Mouse (Mus musculus) layer of hippocampus, adult 18-20 months (tissue): ENCODE results near the gene Lpcat2. TPM values are rescaled to one million over a fixed set of nuclear protein-coding genes. Genes with fewer than 3 reads are reported as not detected.

Experiments used
- DNase-seq, 2 experiments: peaks; one replicate each; pipeline ENCODE4 v3.0.0; 2022; ENCODE audit warnings: low spot score in 2 of 2
- microRNA-seq, 2 experiments: library from miRNA; unstranded; fragments of <30 nt; microRNA quantifications; one replicate each; pipeline ENCODE4 v1.2.0; 2021
- total RNA-seq, 2 experiments: library from RNA; stranded (reverse); gene quantifications; 2 replicates each; pipeline ENCODE4 v1.2.3; 2021

Gene Lpcat2
- total RNA-seq, 2 experiments from 2014 or later = 7.5 to 11.4 TPM

GRCm38 (mm10) chr8:92908448-92908847 lies 53.3 kb downstream of the Lpcat2 start:
- no peak for DNase-seq

DNA sequence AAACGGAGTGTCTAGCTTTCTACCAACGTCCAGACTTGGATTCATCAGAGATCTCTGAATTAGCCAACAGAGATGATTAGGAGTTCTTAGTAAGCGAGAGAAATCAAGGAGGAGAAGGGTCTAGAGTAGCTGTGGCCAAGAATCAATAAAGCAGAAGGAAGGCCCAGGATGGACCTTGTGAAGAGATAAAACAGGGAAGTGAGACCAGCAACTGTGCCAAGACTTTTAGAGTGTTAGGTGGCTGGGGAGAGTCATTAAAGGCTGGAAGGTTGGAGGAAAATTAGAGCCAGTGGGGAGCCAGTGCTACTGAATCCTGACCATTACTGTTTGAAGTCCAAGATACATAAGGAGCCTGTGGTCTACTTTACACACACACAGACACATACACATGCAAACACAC lies 56.3 kb downstream of the Lpcat2 start:
- no peak for DNase-seq

DNA sequence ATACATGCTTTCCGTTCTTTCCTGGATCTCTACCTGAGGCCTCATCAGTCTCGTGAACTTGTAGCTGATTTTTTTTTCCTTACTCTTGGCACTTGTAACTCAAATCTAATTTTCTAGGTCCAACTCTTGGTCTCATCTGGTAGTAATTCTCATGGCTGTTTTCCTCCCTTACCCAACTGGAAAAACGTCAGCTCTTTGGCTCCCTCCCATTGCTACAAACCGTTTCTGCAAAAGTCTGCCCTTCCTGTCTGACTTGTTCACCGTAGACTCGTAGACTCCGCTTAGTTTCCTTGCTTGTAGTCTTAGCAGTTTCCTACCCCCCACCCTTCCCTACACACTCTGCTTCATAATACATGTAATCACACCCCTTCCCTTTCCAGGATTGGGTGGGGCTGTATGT lies 58.3 kb downstream of the Lpcat2 start:
- no peak for DNase-seq

DNA sequence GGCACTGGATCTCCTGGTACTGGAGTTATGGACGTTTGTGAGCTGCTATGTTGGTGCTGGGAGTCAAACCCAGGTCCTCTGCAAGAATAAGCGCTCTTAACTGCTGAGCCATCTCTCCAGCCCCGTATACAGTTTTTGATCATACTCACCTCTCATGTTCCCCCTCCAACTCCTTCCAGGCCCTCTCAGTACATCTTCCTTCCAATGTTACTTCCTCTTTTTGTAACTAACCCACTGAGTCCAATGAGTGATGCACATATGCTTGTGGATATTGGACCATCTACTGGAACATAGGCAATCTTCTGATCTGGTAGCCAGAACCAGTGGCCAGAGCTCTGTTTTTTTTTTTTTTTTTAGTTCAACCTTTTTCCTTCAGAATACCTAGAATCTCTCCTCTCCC lies 60.9 kb downstream of the Lpcat2 start:
- no peak for DNase-seq

GRCm38 (mm10) chr8:92921768-92922167 lies 66.6 kb downstream of the Lpcat2 start:
- no peak for DNase-seq

GRCm38 (mm10) chr8:92928986-92929385 lies 73.8 kb downstream of the Lpcat2 start:
- no peak for DNase-seq

- DNase-seq = no peak
Observed at GRCm38 (mm10) chr8:92938056-92938455, 82.9 kb downstream of the Lpcat2 start.

DNA sequence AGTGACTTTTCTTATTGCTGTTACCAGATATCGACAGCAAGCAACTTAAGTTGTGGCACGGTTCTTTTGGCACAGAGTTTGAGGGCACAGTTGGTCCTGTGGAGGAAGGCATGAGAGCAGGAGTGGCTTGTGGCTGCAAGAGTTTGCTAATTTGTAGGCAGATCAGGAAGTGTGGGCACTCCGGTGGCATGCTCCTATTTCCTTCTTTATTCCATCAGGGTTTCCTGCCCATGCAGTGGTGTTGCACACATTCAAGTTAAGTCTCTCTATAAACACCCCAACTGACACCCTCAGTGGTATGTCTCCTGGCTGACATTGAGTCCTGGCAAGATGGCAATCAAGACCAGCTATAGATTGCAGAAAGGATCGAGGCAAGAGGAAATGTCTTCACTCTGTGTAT lies 93.9 kb downstream of the Lpcat2 start:
- DNase-seq = no peak

- DNase-seq = no peak
Observed at GRCm38 (mm10) chr8:92950639-92951371, 95.7 kb downstream of the Lpcat2 start.

DNA sequence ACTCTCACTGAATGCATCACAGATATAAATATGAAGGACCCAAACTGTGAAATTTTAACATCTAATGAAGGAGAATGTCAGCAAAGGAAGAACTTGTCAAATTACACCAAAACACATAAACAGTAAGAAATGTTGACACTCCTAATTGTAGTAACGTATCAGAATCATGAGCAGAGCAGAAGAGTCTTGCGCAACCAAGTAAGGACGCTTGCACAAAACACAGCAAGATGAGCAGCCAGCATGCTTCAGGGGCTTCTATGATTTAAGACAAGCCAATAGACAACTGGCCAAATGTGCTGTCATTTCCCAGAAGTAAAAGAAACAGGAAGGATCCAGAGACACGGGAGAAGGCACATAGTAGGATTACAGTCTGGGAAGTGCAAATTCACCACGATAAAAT lies 98.9 kb downstream of the Lpcat2 start:
- DNase-seq = no peak

DNA sequence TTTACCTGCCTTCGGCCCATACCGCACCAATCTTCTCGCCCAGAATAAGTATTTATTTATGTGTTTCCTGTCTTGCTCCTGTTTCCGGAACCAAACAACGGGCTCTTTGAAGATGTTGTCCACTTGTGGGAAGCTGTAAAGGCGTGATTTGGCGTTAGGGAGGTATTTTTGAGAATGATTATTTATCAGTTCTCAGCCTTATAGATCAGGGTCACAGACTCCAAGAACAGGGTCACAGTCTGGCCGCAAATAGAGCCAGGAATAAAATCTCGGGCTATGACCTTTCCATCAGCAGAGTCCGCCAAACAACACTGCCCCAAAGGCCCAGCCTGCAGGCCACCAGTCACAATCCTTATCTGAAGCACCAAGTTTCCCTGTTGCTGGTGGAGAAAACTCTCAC lies 104.6 kb downstream of the Lpcat2 start, which contains the start of gene Slc6a2:
TSS of gene Slc6a2 (plus strand) at position 301 of the 400 bp plus-strand sequence.
- DNase-seq = no peak

GRCm38 (mm10) chr8:92960451-92960911 lies 105.3 kb downstream of the Lpcat2 start:
- no peak for DNase-seq

- no peak for DNase-seq
Observed at GRCm38 (mm10) chr8:92961088-92961487, 105.9 kb downstream of the Lpcat2 start.

- no peak for DNase-seq
Observed at GRCm38 (mm10) chr8:92964556-92964955, 109.4 kb downstream of the Lpcat2 start.

Small RNA genes within 50 kb of the gene (microRNA-seq; reads per million reads assigned to microRNA genes)
- gene Gm22151 = 0 reads per million in 2 experiments

Other genes starting within 250 kb of the Lpcat2 start
- gene Irx6, start 181.1 kb upstream of the Lpcat2 start, total RNA-seq = under 1 TPM; 0.10 TPM
- gene Mmp2, start 28.0 kb upstream of the Lpcat2 start, total RNA-seq = 1 to 10 TPM; 2.5 to 2.7 TPM
- gene Capns2, start 46.1 kb downstream of the Lpcat2 start, total RNA-seq = 1 to 10 TPM in 1 of 2 experiments, under 1 TPM in 1; 0.87 to 1.6 TPM
- gene Slc6a2, start 104.7 kb downstream of the Lpcat2 start, total RNA-seq = under 1 TPM; 0.07 to 0.13 TPM
- gene Ces1a, start 192.9 kb downstream of the Lpcat2 start, total RNA-seq = not detected
- not detected for gene Ces1b, start 224.7 kb downstream of the Lpcat2 start, total RNA-seq